Mouse (Mus musculus) neural tube, embryonic 15.5 days (tissue): ENCODE data around the gene Gm49325. TPM values are rescaled to one million over a fixed set of nuclear protein-coding genes. Genes with fewer than 3 reads are reported as not detected.
"Not testable (repeated sequence)": the region's sequence is repeated elsewhere in the genome, so short reads cannot be mapped to it uniquely, and the experiment has no call there.

Experiments
- ATAC-seq: fragments of 200-750 bp; cut with Nextera tagmentation; 2 replicates; pipeline ENCODE4 v1.8.0; 2017; ENCODE audit warnings: mild to moderate bottlenecking, moderate TSS enrichment, moderate library complexity; ENCODE audit not compliant: low FRiP score
- H3K27ac ChIP-seq: fragments of 300-500 bp; sonication (generic); replicated peaks from 2 replicates; pipeline ENCODE4 v1.5.1; 2015; ENCODE audit warnings: mild to moderate bottlenecking, inconsistent platforms
- H3K27me3 ChIP-seq: fragments of 300-500 bp; sonication (generic); replicated peaks from 2 replicates; pipeline ENCODE4 v1.6.1; 2015; ENCODE audit warnings: inconsistent platforms
- H3K36me3 ChIP-seq: fragments of 300-500 bp; sonication (generic); 2 replicates; pipeline ENCODE4 v1.6.1; 2015; ENCODE audit warnings: inconsistent platforms
- H3K4me1 ChIP-seq: fragments of 300-500 bp; sonication (generic); 2 replicates; pipeline ENCODE4 v1.6.1; 2015; ENCODE audit warnings: inconsistent platforms
- H3K4me2 ChIP-seq: fragments of 300-500 bp; sonication (generic); 2 replicates; pipeline ENCODE4 v1.6.1; 2015; ENCODE audit warnings: inconsistent platforms, mild to moderate bottlenecking, moderate library complexity
- H3K4me3 ChIP-seq: fragments of 300-500 bp; sonication (generic); replicated peaks from 2 replicates; pipeline ENCODE4 v1.5.1; 2015; ENCODE audit warnings: mild to moderate bottlenecking, inconsistent platforms
- H3K9ac ChIP-seq: fragments of 300-500 bp; sonication (generic); replicated peaks from 2 replicates; pipeline ENCODE4 v1.6.1; 2015; ENCODE audit warnings: mild to moderate bottlenecking, inconsistent platforms
- H3K9me3 ChIP-seq: fragments of 300-500 bp; sonication (generic); replicated peaks from 2 replicates; pipeline ENCODE4 v1.6.1; 2016; ENCODE audit warnings: inconsistent platforms
- WGBS: fragments of 180-500 bp; shearing (Covaris S2); methylation state at CpG from one replicate; pipeline ENCODE4 v1.1.7; 2015; ENCODE audit warnings: mixed read lengths; 5-methylcytosine and 5-hydroxymethylcytosine counted together
- microRNA counts: library from miRNA; unstranded; fragments of <30 nt; microRNA quantifications from one replicate; lab custom pipeline; 2016
- microRNA-seq: library from miRNA; unstranded; fragments of <30 nt; microRNA quantifications from one replicate; pipeline ENCODE4, GENCODE M21; 2017
- polyA plus RNA-seq: library from polyadenylated mRNA; unstranded; fragments of >200 nt; fragmentation: Nextera tagmentation; extraction: Ambion mirVana; gene quantifications from 2 replicates; pipeline ENCODE4 v1.2.1, GENCODE M21; 2015

Gene Gm49325
- polyA plus RNA-seq, 1 experiment from 2014 or later, result 2.4 TPM

- H3K9me3 ChIP-seq, result no peaks in the 10 kb centered on the region
- peaks cover 31% of the 10 kb centered on the region for H3K27me3 ChIP-seq
- 26% methylated on average over 10 of the region's 10 CpGs for WGBS
- no peak overlapping the region for H3K27ac ChIP-seq
- H3K36me3 ChIP-seq, result no peaks in the 10 kb centered on the region
- H3K4me2 ChIP-seq, result no peak overlapping the region
- no peak overlapping the region for H3K4me3 ChIP-seq
- H3K9ac ChIP-seq, result no peak overlapping the region
- H3K4me1 ChIP-seq, result peaks cover 25% of the 10 kb centered on the region
- ATAC-seq, result no peak
These were observed 81.0 kb downstream of the Gm49325 start for GRCm38 (mm10) chr10:77687021-77687420.

- H3K9ac ChIP-seq, H3K4me3 ChIP-seq, H3K36me3 ChIP-seq, H3K9me3 ChIP-seq, H3K27ac ChIP-seq, ATAC-seq, H3K4me2 ChIP-seq: not testable (repeated sequence)
- Histone ChIP-seq H3K4me1 (peaks cover 17% of the 10 kb centered on the region), H3K27me3 (peaks cover 28% of the 10 kb centered on the region)
- WGBS, result 63% methylated on average over 3 of the region's 3 CpGs
These were observed 84.4 kb downstream of the Gm49325 start, which contains the start of gene Gm19402 for GRCm38 (mm10) chr10:77690356-77690807. Gene Gm19402 (minus strand): TSS chr10:77690757.

MicroRNAs within 50 kb of the gene (microRNA counts, 519-probe panel; counts per million panel counts)
- microRNA mmu-miR-1930 (lab: Ali Mortazavi, UCI), result 955 counts per million, percentile 5 among the panel's probes with 10 or more counts

Small RNA genes lying within 50 kb of the gene (microRNA-seq; reads per million reads assigned to microRNA genes)
- gene Mir1930, result 5.4 reads per million, percentile 20 among the genes with 10 or more reads in this experiment

Other genes with a start within 250 kb of the Gm49325 start
- 17.9 and 19.8 TPM in 2 replicates for gene Adarb1, start 187.9 kb upstream of the Gm49325 start, polyA plus RNA-seq
- 42.4 and 42.6 TPM in 2 replicates for gene Fam207a, start 90.4 kb upstream of the Gm49325 start, polyA plus RNA-seq
- gene Itgb2, start 75.9 kb upstream of the Gm49325 start, polyA plus RNA-seq, result 1.0 and 4.8 TPM in 2 replicates
- 73.9 and 91.7 TPM in 2 replicates for gene Pttg1ip, start 24.5 kb upstream of the Gm49325 start, polyA plus RNA-seq
- 275 and 286 TPM in 2 replicates for gene Sumo3, start 100 bp upstream of the Gm49325 start, polyA plus RNA-seq
- 77.1 and 79.6 TPM in 2 replicates for gene Ube2g2, start 16.1 kb downstream of the Gm49325 start, polyA plus RNA-seq
- gene Tspear, start 80.4 kb downstream of the Gm49325 start, polyA plus RNA-seq, result 1.6 and 1.9 TPM in 2 replicates
- not detected in 2 replicates for gene Gm19402, start 84.6 kb downstream of the Gm49325 start, polyA plus RNA-seq
- gene Gm9508, start 91.0 kb downstream of the Gm49325 start, polyA plus RNA-seq, result not detected in 2 replicates
- gene Gm10272, start 100.4 kb downstream of the Gm49325 start, polyA plus RNA-seq, result not detected in 2 replicates
- not detected in 2 replicates for gene Gm10024, start 105.3 kb downstream of the Gm49325 start, polyA plus RNA-seq
- not detected in 2 replicates for gene Gm10142, start 109.6 kb downstream of the Gm49325 start, polyA plus RNA-seq
- not detected in 2 replicates for gene Krtap12-1, start 114.4 kb downstream of the Gm49325 start, polyA plus RNA-seq
- gene Gm10100, start 120.3 kb downstream of the Gm49325 start, polyA plus RNA-seq, result not detected in 2 replicates
- not detected in 2 replicates for gene Gm18596, start 136.4 kb downstream of the Gm49325 start, polyA plus RNA-seq
- not detected in 2 replicates for gene Gm9736, start 145.2 kb downstream of the Gm49325 start, polyA plus RNA-seq
- gene Gm3233, start 153.5 kb downstream of the Gm49325 start, polyA plus RNA-seq, result not detected in 2 replicates
- not detected in 2 replicates for gene Gm3238, start 165.1 kb downstream of the Gm49325 start, polyA plus RNA-seq
- not detected in 2 replicates for gene Gm7138, start 170.7 kb downstream of the Gm49325 start, polyA plus RNA-seq
- not detected in 2 replicates for gene Gm3250, start 176.3 kb downstream of the Gm49325 start, polyA plus RNA-seq
- not detected in 2 replicates for gene Gm7137, start 182.0 kb downstream of the Gm49325 start, polyA plus RNA-seq
- not detected in 2 replicates for gene Gm9639, start 188.9 kb downstream of the Gm49325 start, polyA plus RNA-seq
- gene Gm19668, start 192.9 kb downstream of the Gm49325 start, polyA plus RNA-seq, result not detected in 2 replicates
- gene Gm9507, start 205.6 kb downstream of the Gm49325 start, polyA plus RNA-seq, result not detected in 2 replicates
- gene Gm2696, start 208.5 kb downstream of the Gm49325 start, polyA plus RNA-seq, result not detected in 2 replicates
- gene Krtap10-4, start 220.9 kb downstream of the Gm49325 start, polyA plus RNA-seq, result not detected in 2 replicates
- not detected in 2 replicates for gene Krtap10-10, start 229.8 kb downstream of the Gm49325 start, polyA plus RNA-seq
- not detected in 2 replicates for gene Gm36176, start 240.6 kb downstream of the Gm49325 start, polyA plus RNA-seq
- 0.20 TPM in 1 of 2 replicates, not detected in the other for gene Gm10318, start 246.7 kb downstream of the Gm49325 start, polyA plus RNA-seq